Mouse (Mus musculus): ENCODE data around the gene Ets1. TPM values are rescaled to one million over a fixed set of nuclear protein-coding genes. Genes with fewer than 3 reads are reported as not detected.
A peak's percentile ranks its signal among the peaks of the same experiment; 100 is the strongest.

Gene Ets1
- polyA plus RNA-seq, 1 experiment from 2014 or later = 9.9 TPM

GRCm38 (mm10) chr9:32709359-32709758 is 73.3 kb downstream of the Ets1 start:
- H3K27me3 ChIP-seq (ENCODE audit: control insufficient read depth, insufficient read depth, low read length) = no peaks in the 10 kb centered on the region
- no peak overlapping the region for H3K4me2 ChIP-seq (replicated peaks; ENCODE audit: low read depth)
- H3K4me3 ChIP-seq (ENCODE audit: low read depth, low read length) = no peak overlapping the region
- H3K9ac ChIP-seq (ENCODE audit: low read length) = no peak overlapping the region
- H3K9me3 ChIP-seq (ENCODE audit: control insufficient read depth, low read length) = no peaks in the 10 kb centered on the region
- H3K36me3 ChIP-seq (ENCODE audit: control insufficient read depth, insufficient read depth, low read length) = no peaks in the 10 kb centered on the region
- 0 out of 2 replicates have a peak overlapping the region, but pooled peaks have one; percentile 56 for H3K27ac ChIP-seq (replicated peaks)
- peaks cover 3% of the 10 kb centered on the region; the same call in 1 of the 2 replicates for H3K4me1 ChIP-seq (replicated peaks; ENCODE audit: control insufficient read depth, insufficient read depth)
- no peak for ATAC-seq (ENCODE audit: low FRiP score, low TSS enrichment)
- TF ChIP-seq EP300 (optimal IDR thresholded peaks at IDR 0.05) = no peak
- TF ChIP-seq CTCF (IDR thresholded peaks at IDR 0.05; ENCODE audit: low read depth) = no peak
- WGBS = 12% methylated on average over 5 of the region's 5 CpGs
- DNase-seq (ENCODE audit: low spot score) = no peak

GRCm38 (mm10) chr9:32709764-32710734 is 74.0 kb downstream of the Ets1 start:
- 0 out of 2 replicates have a peak overlapping the region, but pooled peaks have one; percentile 56 for H3K27ac ChIP-seq (replicated peaks)
- no peaks in the 10 kb centered on the region for H3K9me3 ChIP-seq (ENCODE audit: control insufficient read depth, low read length)
- H3K4me1 ChIP-seq (replicated peaks; ENCODE audit: control insufficient read depth, insufficient read depth) = peaks cover 3% of the 10 kb centered on the region; the same call in 1 of the 2 replicates
- no peak overlapping the region for H3K9ac ChIP-seq (ENCODE audit: low read length)
- 60% methylated on average over 17 of the region's 17 CpGs for WGBS
- ATAC-seq (ENCODE audit: low FRiP score, low TSS enrichment) = no peak
- DNase-seq (ENCODE audit: low spot score) = no peak
- no peaks in the 10 kb centered on the region for H3K27me3 ChIP-seq (ENCODE audit: control insufficient read depth, insufficient read depth, low read length)
- no peak for TF ChIP-seq CTCF (IDR thresholded peaks at IDR 0.05; ENCODE audit: low read depth)
- no peak for TF ChIP-seq EP300 (optimal IDR thresholded peaks at IDR 0.05)
- H3K4me2 ChIP-seq (replicated peaks; ENCODE audit: low read depth) = no peak overlapping the region
- no peaks in the 10 kb centered on the region for H3K36me3 ChIP-seq (ENCODE audit: control insufficient read depth, insufficient read depth, low read length)
- no peak overlapping the region for H3K4me3 ChIP-seq (ENCODE audit: low read depth, low read length)

- WGBS = 31% methylated on average over 12 of the region's 12 CpGs
- Histone ChIP-seq H3K27me3 (ENCODE audit: control insufficient read depth, insufficient read depth, low read length) (no peaks in the 10 kb centered on the region), H3K4me1 (replicated peaks; ENCODE audit: control insufficient read depth, insufficient read depth) (peaks cover 3% of the 10 kb centered on the region; the same call in 1 of the 2 replicates)
Measured at GRCm38 (mm10) chr9:32710987-32711652, 75.1 kb downstream of the Ets1 start.

GRCm38 (mm10) chr9:32711768-32712167 is 75.7 kb downstream of the Ets1 start:
- ATAC-seq (ENCODE audit: low FRiP score, low TSS enrichment) = no peak
- no peak overlapping the region; the same call in 1 of the 2 replicates for H3K27ac ChIP-seq (replicated peaks)
- 81% methylated on average over 4 of the region's 4 CpGs for WGBS

More at GRCm38 (mm10) chr9:32710987-32711652, 75.1 kb downstream of the Ets1 start:
- no peaks in the 10 kb centered on the region for H3K9me3 ChIP-seq (ENCODE audit: control insufficient read depth, low read length)
- DNase-seq (ENCODE audit: low spot score) (no peak), ATAC-seq (ENCODE audit: low FRiP score, low TSS enrichment) (0 out of 2 replicates have a peak, but pooled peaks have one; percentile 17)
- peak overlapping the region; percentile 65 for H3K27ac ChIP-seq (replicated peaks)
- H3K4me2 ChIP-seq (replicated peaks; ENCODE audit: low read depth) = peak overlapping the region; percentile 34; the same call in 1 of the 2 replicates
- no peaks in the 10 kb centered on the region for H3K36me3 ChIP-seq (ENCODE audit: control insufficient read depth, insufficient read depth, low read length)
- TF ChIP-seq EP300 (optimal IDR thresholded peaks at IDR 0.05) = no peak
- no peak overlapping the region for H3K4me3 ChIP-seq (ENCODE audit: low read depth, low read length)
- H3K9ac ChIP-seq (ENCODE audit: low read length) = no peak overlapping the region

DNA sequence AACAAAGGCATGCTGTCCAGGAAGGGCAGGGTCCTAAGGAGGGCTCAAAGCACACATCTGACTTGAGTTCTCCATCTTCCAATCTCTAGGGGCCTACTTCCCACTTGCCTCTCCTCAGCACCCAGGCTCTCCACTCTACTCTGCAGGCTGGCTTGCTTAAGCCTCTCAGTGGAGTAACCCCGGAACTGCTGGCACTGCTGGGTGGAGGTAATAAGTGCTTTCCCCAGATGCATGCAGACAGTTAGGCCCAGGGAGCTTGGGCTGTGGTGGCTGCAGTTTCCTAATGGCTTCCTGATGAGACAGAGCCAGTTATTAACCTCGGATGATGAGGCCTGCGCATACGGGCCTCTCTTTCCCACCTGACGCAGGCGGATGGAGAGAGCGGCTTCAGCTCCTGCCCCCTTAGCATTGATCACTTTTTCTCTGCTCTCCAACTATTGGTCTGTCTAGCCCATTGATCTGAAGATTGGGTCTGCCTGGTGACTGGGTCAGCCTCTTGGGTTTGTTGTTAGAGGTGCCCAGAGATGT is 76.4 kb downstream of the Ets1 start:
- Histone ChIP-seq H3K27ac (replicated peaks) (no peak overlapping the region), H3K27me3 (ENCODE audit: control insufficient read depth, insufficient read depth, low read length) (no peaks in the 10 kb centered on the region)
- ATAC-seq (ENCODE audit: low FRiP score, low TSS enrichment) = no peak; the same call in 1 of the 2 replicates

More at GRCm38 (mm10) chr9:32711768-32712167, 75.7 kb downstream of the Ets1 start:
- Histone ChIP-seq H3K36me3 (ENCODE audit: control insufficient read depth, insufficient read depth, low read length) (no peaks in the 10 kb centered on the region), H3K4me3 (ENCODE audit: low read depth, low read length) (no peak overlapping the region), H3K9me3 (ENCODE audit: control insufficient read depth, low read length) (no peaks in the 10 kb centered on the region), H3K4me1 (replicated peaks; ENCODE audit: control insufficient read depth, insufficient read depth) (peaks cover 3% of the 10 kb centered on the region; the same call in 1 of the 2 replicates), H3K4me2 (replicated peaks; ENCODE audit: low read depth) (no peak overlapping the region), H3K27me3 (ENCODE audit: control insufficient read depth, insufficient read depth, low read length) (no peaks in the 10 kb centered on the region), H3K9ac (ENCODE audit: low read length) (no peak overlapping the region)
- TF ChIP-seq EP300 (optimal IDR thresholded peaks at IDR 0.05) (no peak), CTCF (IDR thresholded peaks at IDR 0.05; ENCODE audit: low read depth) (no peak)
- DNase-seq (ENCODE audit: low spot score) = no peak

More for the DNA sequence above, 76.4 kb downstream of the Ets1 start:
- peaks cover 3% of the 10 kb centered on the region; the same call in 1 of the 2 replicates for H3K4me1 ChIP-seq (replicated peaks; ENCODE audit: control insufficient read depth, insufficient read depth)
- WGBS = 86% methylated on average over 7 of the region's 7 CpGs
- H3K36me3 ChIP-seq (ENCODE audit: control insufficient read depth, insufficient read depth, low read length) = no peaks in the 10 kb centered on the region
- no peak overlapping the region for H3K4me2 ChIP-seq (replicated peaks; ENCODE audit: low read depth)
- no peak overlapping the region for H3K4me3 ChIP-seq (ENCODE audit: low read depth, low read length)
- TF ChIP-seq EP300 (optimal IDR thresholded peaks at IDR 0.05) (no peak), CTCF (IDR thresholded peaks at IDR 0.05; ENCODE audit: low read depth) (no peak)
- no peak overlapping the region for H3K9ac ChIP-seq (ENCODE audit: low read length)
- no peaks in the 10 kb centered on the region for H3K9me3 ChIP-seq (ENCODE audit: control insufficient read depth, low read length)
- no peak for DNase-seq (ENCODE audit: low spot score)

Measured in stomach, postnatal 0 days (tissue).